Mouse (Mus musculus): ENCODE results near the gene Trim13. TPM values are rescaled to one million over a fixed set of nuclear protein-coding genes. Genes with fewer than 3 reads are reported as not detected.
A peak's percentile ranks its signal among the peaks of the same experiment; 100 is the strongest.
"Not testable (repeated sequence)": the region's sequence is repeated elsewhere in the genome, so short reads cannot be mapped to it uniquely, and the experiment has no call there.

Trim13 gene
- polyA plus RNA-seq (2015; fragmentation: Nextera tagmentation; extraction: Ambion mirVana) = 3.9 and 4.4 TPM in 2 replicates

DNA sequence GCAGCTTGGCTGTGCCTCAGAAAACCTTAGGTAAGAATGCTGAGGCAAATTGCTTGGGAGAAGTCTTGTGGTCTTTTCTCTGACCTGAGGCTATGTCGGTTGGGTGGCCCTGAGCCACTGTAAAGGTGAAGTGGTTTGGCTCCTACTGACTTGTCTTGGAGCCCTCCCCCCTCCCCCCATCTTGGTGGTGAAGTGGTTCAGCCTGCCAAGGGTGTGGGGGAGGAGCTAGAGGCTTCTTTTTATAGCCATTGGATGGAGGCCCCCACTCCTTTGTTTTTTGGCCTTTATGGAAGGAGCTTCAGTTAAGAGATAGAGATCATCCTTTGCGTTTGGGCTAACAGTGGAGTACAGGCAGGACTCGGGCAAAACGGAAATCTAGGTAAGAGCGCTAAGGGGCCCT lies at the start of gene Trim13:
Gene Trim13 (plus strand): TSS at position 280 of the 400 bp plus-strand sequence.
- Histone ChIP-seq H3K27ac (ENCODE audit: low read length) (no peak within 1 kb of the TSS), H3K9ac (ENCODE audit: low read depth, low read length) (peak within 1 kb of the TSS; percentile 79), H3K27me3 (ENCODE audit: control insufficient read depth, insufficient read depth, low read depth, low read length) (no peaks in the 10 kb centered on the region), H3K4me3 (ENCODE audit: low read depth, low read length) (peak within 1 kb of the TSS; percentile 72), H3K4me1 (ENCODE audit: control insufficient read depth, low read depth, low read length) (peaks cover 18% of the 10 kb centered on the region), H3K36me3 (ENCODE audit: control insufficient read depth, insufficient read depth) (no peaks in the 10 kb centered on the region), H3K9me3 (replicated peaks; ENCODE audit: control insufficient read depth, low read length) (no peaks in the 10 kb centered on the region), H3K4me2 (ENCODE audit: low read depth, low read length) (peak within 1 kb of the TSS; percentile 66)
- WGBS (ENCODE audit: insufficient replicate concordance) = 26% methylated on average over 5 of the region's 5 CpGs
- no peak for ATAC-seq (ENCODE audit: low read depth)

- Histone ChIP-seq H3K4me3 (ENCODE audit: low read depth, low read length) (no peak overlapping the region), H3K9ac (ENCODE audit: low read depth, low read length) (no peak overlapping the region), H3K27me3 (ENCODE audit: control insufficient read depth, insufficient read depth, low read depth, low read length) (no peaks in the 10 kb centered on the region), H3K9me3 (replicated peaks; ENCODE audit: control insufficient read depth, low read length) (no peaks in the 10 kb centered on the region), H3K27ac (ENCODE audit: low read length) (no peak overlapping the region), H3K4me2 (ENCODE audit: low read depth, low read length) (no peak overlapping the region), H3K4me1 (ENCODE audit: control insufficient read depth, low read depth, low read length) (no peaks in the 10 kb centered on the region), H3K36me3 (ENCODE audit: control insufficient read depth, insufficient read depth) (no peaks in the 10 kb centered on the region)
- WGBS (ENCODE audit: insufficient replicate concordance) = 70% methylated on average over 1 of the region's 1 CpGs
- no peak for ATAC-seq (ENCODE audit: low read depth)
Measured at GRCm38 (mm10) chr14:61548614-61549013, 49.4 kb upstream of the Trim13 start.

DNA sequence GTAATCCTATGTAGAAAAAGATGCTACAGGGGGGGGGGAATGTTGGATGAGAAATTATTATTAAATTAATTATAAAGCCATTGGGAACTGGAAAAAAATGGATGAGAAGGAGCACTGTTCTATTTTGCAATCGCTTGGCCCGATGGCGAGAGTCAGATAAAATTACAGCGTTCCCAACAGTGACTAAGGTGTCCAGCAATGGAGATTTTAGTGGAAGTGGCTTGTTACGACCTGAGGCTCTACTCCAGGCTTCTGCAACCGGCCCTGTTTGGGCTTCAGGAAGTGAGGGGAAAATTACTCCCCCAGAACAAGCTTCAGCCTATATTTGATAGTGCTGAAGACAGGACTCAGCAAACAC lies 42.1 kb upstream of the Trim13 start:
- Histone ChIP-seq H3K4me2 (ENCODE audit: low read depth, low read length) (peak overlapping the region; percentile 99), H3K27ac (ENCODE audit: low read length) (no peak overlapping the region; the same call in 1 of the 2 replicates), H3K27me3 (ENCODE audit: control insufficient read depth, insufficient read depth, low read depth, low read length) (no peaks in the 10 kb centered on the region), H3K9me3 (replicated peaks; ENCODE audit: control insufficient read depth, low read length) (no peaks in the 10 kb centered on the region), H3K9ac (ENCODE audit: low read depth, low read length) (peak overlapping the region; percentile 86), H3K4me3 (ENCODE audit: low read depth, low read length) (peak overlapping the region; percentile 86), H3K36me3 (ENCODE audit: control insufficient read depth, insufficient read depth) (no peaks in the 10 kb centered on the region), H3K4me1 (ENCODE audit: control insufficient read depth, low read depth, low read length) (peaks cover 7% of the 10 kb centered on the region)
- WGBS (ENCODE audit: insufficient replicate concordance) = 2% methylated on average over 6 of the region's 6 CpGs
- no peak for ATAC-seq (ENCODE audit: low read depth)

- Histone ChIP-seq H3K27ac (ENCODE audit: low read length) (peak within 1 kb of the TSS; percentile 64), H3K36me3 (ENCODE audit: control insufficient read depth, insufficient read depth) (no peaks in the 10 kb centered on the region), H3K4me1 (ENCODE audit: control insufficient read depth, low read depth, low read length) (peaks cover 7% of the 10 kb centered on the region), H3K9ac (ENCODE audit: low read depth, low read length) (peak within 1 kb of the TSS; percentile 86), H3K4me2 (ENCODE audit: low read depth, low read length) (peak within 1 kb of the TSS; percentile 99), H3K27me3 (ENCODE audit: control insufficient read depth, insufficient read depth, low read depth, low read length) (no peaks in the 10 kb centered on the region), H3K4me3 (ENCODE audit: low read depth, low read length) (peak within 1 kb of the TSS; percentile 86), H3K9me3 (replicated peaks; ENCODE audit: control insufficient read depth, low read length) (no peaks in the 10 kb centered on the region)
- peak; percentile 95 for ATAC-seq (ENCODE audit: low read depth)
- WGBS (ENCODE audit: insufficient replicate concordance) = under 1% methylated on average over 70 of the region's 72 CpGs
Measured at GRCm38 (mm10) chr14:61556289-61557147, 41.5 kb upstream of the Trim13 start, which contains the start of gene Spryd7. Spryd7 (minus strand) TSS chr14:61556886.

DNA sequence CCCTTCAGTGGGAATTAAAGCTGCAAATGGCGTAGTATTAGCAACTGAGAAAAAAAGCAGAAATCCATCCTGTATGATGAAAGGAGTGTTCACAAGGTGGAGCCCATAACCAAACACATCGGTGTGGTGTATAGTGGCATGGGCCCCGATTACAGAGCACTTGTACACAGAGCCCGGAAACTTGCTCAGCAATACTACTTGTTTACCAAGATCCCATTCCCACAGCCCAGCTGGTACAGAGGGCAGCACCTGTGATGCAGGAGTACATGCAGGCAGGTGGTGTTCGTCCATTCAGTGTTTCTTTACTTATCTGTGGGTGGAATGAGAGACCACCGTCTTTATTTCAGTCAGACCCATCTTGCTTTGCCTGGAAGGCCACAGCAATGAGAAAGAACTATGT lies 39.1 kb upstream of the Trim13 start:
- no peaks in the 10 kb centered on the region for H3K9me3 ChIP-seq (replicated peaks; ENCODE audit: control insufficient read depth, low read length)
- no peaks in the 10 kb centered on the region for H3K27me3 ChIP-seq (ENCODE audit: control insufficient read depth, insufficient read depth, low read depth, low read length)
- no peak overlapping the region for H3K4me3 ChIP-seq (ENCODE audit: low read depth, low read length)
- H3K9ac ChIP-seq (ENCODE audit: low read depth, low read length) = no peak overlapping the region
- no peak for ATAC-seq (ENCODE audit: low read depth)
- WGBS (ENCODE audit: insufficient replicate concordance) = 73% methylated on average over 6 of the region's 6 CpGs
- no peak overlapping the region for H3K27ac ChIP-seq (ENCODE audit: low read length)
- no peak overlapping the region for H3K4me2 ChIP-seq (ENCODE audit: low read depth, low read length)
- H3K4me1 ChIP-seq (ENCODE audit: control insufficient read depth, low read depth, low read length) = peaks cover 7% of the 10 kb centered on the region
- no peaks in the 10 kb centered on the region for H3K36me3 ChIP-seq (ENCODE audit: control insufficient read depth, insufficient read depth)

GRCm38 (mm10) chr14:61559856-61560255 lies 38.2 kb upstream of the Trim13 start:
- Histone ChIP-seq H3K36me3 (ENCODE audit: control insufficient read depth, insufficient read depth) (no peaks in the 10 kb centered on the region), H3K4me1 (ENCODE audit: control insufficient read depth, low read depth, low read length) (peaks cover 7% of the 10 kb centered on the region), H3K9me3 (replicated peaks; ENCODE audit: control insufficient read depth, low read length) (no peaks in the 10 kb centered on the region), H3K4me3 (ENCODE audit: low read depth, low read length) (no peak overlapping the region), H3K27ac (ENCODE audit: low read length) (no peak overlapping the region), H3K4me2 (ENCODE audit: low read depth, low read length) (no peak overlapping the region), H3K9ac (ENCODE audit: low read depth, low read length) (no peak overlapping the region), H3K27me3 (ENCODE audit: control insufficient read depth, insufficient read depth, low read depth, low read length) (no peaks in the 10 kb centered on the region)
- WGBS (ENCODE audit: insufficient replicate concordance) = 60% methylated on average over 3 of the region's 3 CpGs
- ATAC-seq (ENCODE audit: low read depth) = no peak

GRCm38 (mm10) chr14:61566211-61566610 lies 31.8 kb upstream of the Trim13 start:
- not testable (repeated sequence) for H3K4me3 ChIP-seq (ENCODE audit: low read depth, low read length); H3K27ac ChIP-seq (ENCODE audit: low read length); H3K4me1 ChIP-seq (ENCODE audit: control insufficient read depth, low read depth, low read length); H3K9ac ChIP-seq (ENCODE audit: low read depth, low read length); H3K4me2 ChIP-seq (ENCODE audit: low read depth, low read length); H3K27me3 ChIP-seq (ENCODE audit: control insufficient read depth, insufficient read depth, low read depth, low read length); H3K9me3 ChIP-seq (replicated peaks; ENCODE audit: control insufficient read depth, low read length); H3K36me3 ChIP-seq (ENCODE audit: control insufficient read depth, insufficient read depth); ATAC-seq (ENCODE audit: low read depth)
- 37% methylated on average over 4 of the region's 4 CpGs for WGBS (ENCODE audit: insufficient replicate concordance)

DNA sequence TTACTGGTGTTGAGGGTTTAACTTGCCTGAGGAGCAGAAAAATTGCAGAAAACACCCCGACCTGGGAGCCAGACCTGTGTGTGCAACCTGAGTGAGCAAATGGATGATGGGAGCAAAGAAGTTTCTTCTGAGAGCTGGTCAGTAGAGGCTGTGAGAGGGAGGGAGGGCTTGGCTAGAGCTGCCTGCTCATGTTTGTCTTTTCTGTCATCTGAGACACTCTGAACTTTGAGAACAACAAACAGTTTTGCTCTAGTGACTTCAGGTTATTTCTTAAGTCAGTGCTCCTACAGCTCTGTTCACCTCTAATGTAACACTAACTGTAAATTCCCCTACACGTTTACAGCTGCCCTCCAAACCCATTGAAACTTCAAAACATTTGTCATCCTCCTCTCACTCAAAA lies 28.7 kb upstream of the Trim13 start:
- ATAC-seq (ENCODE audit: low read depth) = no peak
- H3K27me3 ChIP-seq (ENCODE audit: control insufficient read depth, insufficient read depth, low read depth, low read length) = no peaks in the 10 kb centered on the region
- no peak overlapping the region for H3K4me3 ChIP-seq (ENCODE audit: low read depth, low read length)
- whole genome bisulfite sequencing (ENCODE audit: insufficient replicate concordance) = 42% methylated on average over 2 of the region's 2 CpGs
- no peaks in the 10 kb centered on the region for H3K4me1 ChIP-seq (ENCODE audit: control insufficient read depth, low read depth, low read length)
- H3K9me3 ChIP-seq (replicated peaks; ENCODE audit: control insufficient read depth, low read length) = no peaks in the 10 kb centered on the region
- no peak overlapping the region for H3K9ac ChIP-seq (ENCODE audit: low read depth, low read length)
- no peak overlapping the region for H3K4me2 ChIP-seq (ENCODE audit: low read depth, low read length)
- H3K36me3 ChIP-seq (ENCODE audit: control insufficient read depth, insufficient read depth) = no peaks in the 10 kb centered on the region
- no peak overlapping the region for H3K27ac ChIP-seq (ENCODE audit: low read length)

DNA sequence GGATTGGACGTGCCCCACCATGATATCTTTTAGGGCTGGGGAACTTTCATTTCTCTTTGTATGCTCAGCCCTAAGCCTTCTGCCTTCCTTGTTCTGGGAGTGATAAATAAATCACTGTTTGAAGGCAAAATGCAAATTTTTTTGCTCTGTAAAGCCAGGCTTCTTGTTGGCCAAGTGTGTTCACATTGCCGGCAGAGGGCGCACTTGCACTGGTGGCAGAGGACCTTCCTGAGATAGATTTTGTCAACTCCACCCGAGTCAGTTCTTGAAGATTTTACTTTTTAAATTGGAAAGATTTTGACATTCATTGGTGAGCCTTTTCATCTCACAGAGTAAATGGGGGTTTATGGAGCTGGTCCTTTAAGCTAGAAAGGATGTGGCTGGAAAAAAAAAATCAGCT lies 26.7 kb upstream of the Trim13 start:
- no peak for ATAC-seq (ENCODE audit: low read depth)

More for the DNA sequence above, 26.7 kb upstream of the Trim13 start:
- Histone ChIP-seq H3K27ac (ENCODE audit: low read length) (no peak overlapping the region), H3K27me3 (ENCODE audit: control insufficient read depth, insufficient read depth, low read depth, low read length) (no peaks in the 10 kb centered on the region), H3K4me3 (ENCODE audit: low read depth, low read length) (no peak overlapping the region), H3K9ac (ENCODE audit: low read depth, low read length) (no peak overlapping the region), H3K4me1 (ENCODE audit: control insufficient read depth, low read depth, low read length) (no peaks in the 10 kb centered on the region), H3K36me3 (ENCODE audit: control insufficient read depth, insufficient read depth) (no peaks in the 10 kb centered on the region), H3K9me3 (replicated peaks; ENCODE audit: control insufficient read depth, low read length) (no peaks in the 10 kb centered on the region), H3K4me2 (ENCODE audit: low read depth, low read length) (no peak overlapping the region; the same call in 1 of the 2 replicates)
- WGBS (ENCODE audit: insufficient replicate concordance) = 11% methylated on average over 4 of the region's 4 CpGs
